Mouse (Mus musculus): ENCODE results near the gene Gm20843. TPM values are rescaled to one million over a fixed set of nuclear protein-coding genes. Genes with fewer than 3 reads are reported as not detected.

Gene Gm20843
- polyA plus RNA-seq (2012; ENCODE audit: low replicate concordance): not detected in 2 replicates

GRCm38 (mm10) chrY:72247018-72247417 lies at the start of gene Gm20843:
Gm20843 (minus strand) TSS chrY:72247118.

Data from leukemia stem cell, adult 10-12 weeks (primary cell).